Mouse (Mus musculus): ENCODE results near the gene Enox1.
"Not testable (repeated sequence)": the region's sequence is repeated elsewhere in the genome, so short reads cannot be mapped to it uniquely, and the experiment has no call there.

Enox1 gene

DNA sequence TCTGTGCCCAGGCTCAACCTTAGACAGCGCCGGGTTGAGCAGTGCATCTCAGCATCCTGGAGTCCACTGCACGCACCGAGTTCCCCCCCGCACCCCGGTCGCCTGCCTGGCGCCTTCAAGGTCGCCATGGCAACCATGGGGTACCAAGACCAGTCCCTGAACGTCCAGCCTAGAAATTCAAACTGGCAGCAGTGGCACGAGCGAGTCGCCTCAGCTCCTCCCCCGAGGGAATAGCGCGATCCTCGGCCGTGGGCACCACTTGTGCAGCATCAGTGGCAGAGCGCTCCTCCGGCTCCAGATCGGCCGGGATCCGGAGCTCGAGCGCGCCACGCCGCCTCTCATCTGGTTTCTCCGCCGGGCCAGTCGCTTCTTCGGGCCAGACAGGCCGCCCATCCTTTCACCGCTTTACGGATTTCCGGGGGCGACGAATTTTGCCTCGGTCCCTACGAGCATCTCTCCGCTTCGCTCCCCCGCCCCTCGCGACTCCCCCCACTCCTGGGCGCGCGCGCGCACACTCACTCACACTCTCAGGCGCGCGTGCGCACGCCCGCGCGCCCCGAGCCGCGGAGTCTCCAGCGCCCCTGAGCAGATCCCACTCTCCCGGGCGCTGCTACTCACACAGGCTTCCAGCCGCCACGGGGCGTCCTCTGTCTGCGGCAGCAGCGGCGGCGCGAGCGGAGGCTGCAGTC is at the start of gene Enox1:
Enox1 (plus strand) TSS at position 542 of the 689 bp plus-strand sequence.
- peak; percentile 91 for DNase-seq

DNA sequence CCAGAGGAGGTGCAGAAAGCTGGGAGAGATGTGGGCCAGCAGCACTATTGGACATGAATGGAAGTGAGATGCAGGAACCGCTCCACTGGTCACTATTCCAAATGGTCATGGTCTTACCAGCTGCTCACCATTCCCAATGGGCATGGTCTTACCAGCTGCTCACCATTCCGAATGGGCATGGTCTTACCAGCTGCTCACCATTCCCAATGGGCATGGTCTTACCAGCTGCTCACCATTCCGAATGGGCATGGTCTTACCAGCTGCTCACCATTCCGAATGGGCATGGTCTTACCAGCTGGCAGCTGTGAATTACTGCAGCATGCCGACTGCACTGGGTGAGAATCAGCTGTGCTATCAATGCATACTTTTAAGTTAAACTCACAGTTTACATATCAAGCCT is 45.9 kb upstream of the Enox1 start:
- DNase-seq: not testable (repeated sequence)

DNA sequence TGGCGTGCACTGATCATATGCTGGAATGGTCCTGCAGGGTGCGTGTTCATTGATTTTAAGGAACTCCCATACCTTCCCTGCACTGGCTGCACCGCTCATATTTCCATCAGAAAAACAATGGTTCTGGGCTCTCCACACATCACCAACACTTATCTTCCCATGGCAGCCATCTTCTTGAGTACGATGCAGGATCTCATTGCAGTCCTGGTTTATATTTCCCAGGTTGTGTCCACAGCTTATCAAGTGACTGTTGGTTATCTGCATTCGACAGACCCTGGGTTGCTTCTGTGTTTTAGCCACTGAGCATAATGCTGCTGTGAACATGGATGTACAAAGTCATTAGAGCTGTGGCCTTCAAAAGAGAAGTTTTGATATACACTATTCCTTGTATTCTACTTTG is 26.0 kb upstream of the Enox1 start:
- DNase-seq: no peak

DNA sequence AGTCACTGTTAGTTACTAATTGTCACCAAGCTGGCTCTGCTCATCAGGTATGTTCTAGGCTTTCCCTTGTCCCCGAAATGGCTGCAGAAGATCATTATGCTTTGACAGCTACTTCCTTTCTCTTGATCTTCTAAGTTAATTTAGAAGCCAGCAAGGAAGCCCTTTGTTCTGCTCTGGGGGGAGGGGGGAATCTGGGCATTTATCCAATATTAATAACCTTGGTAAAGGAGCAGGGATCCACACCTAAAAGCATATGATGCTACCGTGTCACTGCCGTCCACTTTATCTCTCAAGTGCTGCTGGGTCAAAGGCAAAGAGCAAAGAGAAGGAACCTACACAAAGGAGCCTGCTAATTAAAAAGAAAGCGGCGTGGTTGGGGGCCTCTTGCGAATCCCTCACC is 19.6 kb upstream of the Enox1 start:
- no peak for DNase-seq

DNA sequence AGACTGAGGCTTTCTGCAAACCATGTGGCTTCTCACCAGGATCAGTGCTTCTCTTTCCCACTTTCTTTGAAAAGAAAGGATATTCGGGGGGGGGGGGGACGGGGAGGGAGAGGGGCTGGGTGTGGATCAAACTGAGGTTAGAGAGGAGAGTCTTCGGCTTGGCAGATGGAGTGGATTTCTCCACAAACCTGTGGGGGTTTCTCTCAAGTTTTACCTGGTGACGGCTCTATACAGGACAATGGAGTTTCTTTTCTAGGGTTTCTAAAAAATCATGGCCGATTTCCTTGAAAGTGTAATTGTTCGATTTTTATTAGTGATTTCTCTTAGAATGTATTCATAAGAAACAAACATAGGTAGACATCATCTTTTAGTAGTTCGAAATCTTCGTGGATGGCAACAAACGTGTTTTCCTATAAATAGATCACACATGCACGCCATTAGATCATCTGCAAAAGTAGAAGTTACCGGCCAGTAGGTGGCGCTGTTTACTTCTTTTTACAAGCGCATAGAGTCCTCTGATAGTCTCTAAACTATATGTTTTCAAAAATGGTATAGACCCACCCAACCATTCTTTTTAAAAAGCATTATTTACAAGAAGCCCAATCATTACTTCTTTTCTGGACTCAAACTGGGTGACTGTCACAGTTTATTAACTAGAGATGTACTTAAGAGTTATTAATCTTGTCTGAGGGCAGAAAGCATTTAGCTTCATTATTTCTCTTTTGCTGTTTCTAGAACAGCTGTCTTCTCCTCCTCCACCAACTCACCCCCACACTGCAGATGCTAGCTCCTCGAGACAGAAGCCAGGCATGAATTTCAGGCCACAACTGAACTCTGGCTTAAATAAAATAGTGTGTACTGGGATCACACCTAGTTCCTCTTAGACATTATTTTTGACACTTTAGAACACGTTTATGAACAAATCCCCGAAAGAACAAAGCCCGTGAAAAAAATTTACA is 15.0 kb upstream of the Enox1 start:
- peak; percentile 93 for DNase-seq

DNA sequence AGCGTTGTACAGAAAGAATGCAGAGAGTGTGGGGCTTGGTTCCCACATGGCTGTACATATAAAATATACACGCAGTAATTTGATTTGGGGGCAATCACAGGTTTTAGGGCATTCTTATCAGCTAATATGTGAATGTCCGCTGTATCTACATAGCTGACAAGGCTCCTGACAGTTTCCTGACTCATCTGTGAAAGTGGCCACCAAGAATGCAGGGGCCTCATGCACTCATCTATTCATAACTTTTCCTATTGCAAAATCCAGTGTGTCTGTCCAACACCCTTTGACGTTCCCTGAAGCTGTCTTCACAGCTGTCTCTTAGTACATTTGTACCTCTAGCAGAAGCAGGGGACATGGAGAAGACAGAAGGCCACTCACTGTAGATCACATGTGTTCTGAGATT is 11.5 kb upstream of the Enox1 start:
- DNase-seq: no peak

DNA sequence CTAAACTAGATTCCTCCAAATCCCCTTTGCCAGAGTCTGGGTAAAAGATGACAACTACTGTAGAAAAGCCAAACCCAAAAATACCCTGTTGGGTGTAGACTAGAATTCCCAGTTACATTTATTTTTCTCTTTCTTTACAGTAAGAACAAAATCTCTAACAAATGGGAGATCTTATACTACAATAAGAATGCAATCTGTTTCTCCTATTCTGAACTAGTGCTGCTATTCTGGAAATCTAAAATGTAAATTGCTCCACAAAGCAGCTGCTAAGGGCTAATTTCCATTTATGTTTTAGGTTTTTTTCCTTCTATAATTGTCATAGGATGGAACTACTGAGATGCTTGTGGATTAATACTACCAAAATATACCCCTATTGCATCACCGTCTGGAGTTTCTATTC is 8.9 kb upstream of the Enox1 start:
- no peak for DNase-seq

DNA sequence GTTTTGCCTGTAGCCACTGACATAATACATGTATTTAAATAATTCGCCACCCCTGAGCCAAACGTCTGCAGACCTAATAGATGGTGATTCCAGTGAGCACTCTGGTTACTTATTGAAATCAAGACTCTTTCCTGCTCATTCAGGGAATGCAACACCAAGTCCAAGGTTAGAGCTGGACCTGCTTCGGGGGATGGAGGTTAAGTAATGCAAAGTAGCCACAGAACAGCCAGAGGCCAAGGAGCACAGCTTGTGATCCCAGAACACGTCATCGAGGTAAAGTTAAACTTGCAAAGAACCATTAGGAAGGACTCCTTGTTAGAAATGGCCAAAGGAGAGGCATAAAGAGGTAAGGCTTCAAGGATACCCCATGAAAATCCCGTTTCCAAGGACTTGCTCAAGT is 6.0 kb upstream of the Enox1 start:
- DNase-seq: no peak

DNA sequence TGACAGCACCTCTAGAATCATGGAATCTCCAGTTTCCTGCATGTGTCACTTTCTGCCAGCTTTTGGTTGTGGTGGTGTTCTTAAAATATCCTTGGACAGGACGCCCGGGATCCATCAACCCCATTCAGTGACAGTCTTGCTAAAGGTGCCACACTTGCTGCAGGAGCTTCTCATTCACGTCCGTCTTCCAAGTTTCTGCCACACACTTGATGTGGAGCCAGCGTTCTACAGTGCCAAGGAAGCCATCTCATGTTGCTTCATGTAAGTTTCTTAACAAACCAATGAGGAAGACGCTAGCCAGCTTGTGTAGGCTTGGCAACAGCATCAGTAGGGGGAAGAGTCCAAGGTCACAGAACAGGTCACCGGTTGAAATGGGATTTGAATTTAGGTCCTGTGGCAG is 5.1 kb upstream of the Enox1 start:
- DNase-seq: no peak

DNA sequence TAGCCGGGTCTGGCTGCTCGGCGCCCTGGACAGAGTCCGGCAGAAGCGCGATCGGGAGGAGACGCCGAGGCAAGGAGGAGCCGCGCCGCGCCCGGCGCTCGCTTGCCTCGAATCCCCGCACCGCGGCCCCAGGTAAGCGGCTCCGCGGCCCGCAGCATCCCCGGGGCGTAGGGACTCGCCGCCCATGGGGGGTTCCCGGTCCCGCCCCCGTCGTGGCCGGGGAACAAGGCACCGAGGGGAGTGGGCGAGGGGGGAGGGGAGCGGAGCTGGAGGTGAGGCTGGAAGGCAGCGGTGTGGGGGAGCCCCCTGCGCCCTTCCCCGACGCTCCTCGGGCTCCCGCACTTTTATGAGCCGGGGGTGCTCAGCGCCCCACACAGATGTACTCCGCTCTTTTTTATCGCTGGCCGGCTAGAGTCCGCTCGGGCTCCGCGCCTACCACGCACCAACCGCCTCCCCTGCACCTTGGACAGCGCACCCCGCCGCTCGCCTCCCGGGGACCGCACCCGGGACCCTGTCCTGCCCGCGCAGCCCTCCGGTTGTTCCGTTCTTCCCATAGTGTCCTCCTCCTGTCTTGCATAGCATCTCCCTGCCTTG is 445 bp downstream of the Enox1 start:
- peak; percentile 45 for DNase-seq

DNA sequence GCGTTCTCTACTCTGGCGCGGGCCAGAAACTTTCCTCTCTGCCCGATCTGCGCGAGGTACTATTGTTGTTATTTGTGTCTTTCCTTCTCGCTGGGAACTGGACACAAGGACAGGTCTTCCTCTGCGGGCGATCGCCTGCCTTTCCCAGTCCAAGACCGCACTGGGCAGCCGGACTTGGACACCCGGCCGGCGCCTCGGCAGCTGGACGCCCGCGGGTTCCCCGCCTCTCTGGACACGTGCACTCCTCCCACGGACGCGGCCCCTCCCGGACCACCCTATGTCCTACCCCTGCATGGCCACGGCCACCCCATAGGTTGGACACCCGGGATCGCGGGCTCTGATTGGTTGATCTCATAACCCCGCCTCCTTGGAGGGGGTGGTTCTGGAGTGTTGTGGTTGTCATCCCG is 945 bp downstream of the Enox1 start:
- DNase-seq: peak; percentile 85

DNA sequence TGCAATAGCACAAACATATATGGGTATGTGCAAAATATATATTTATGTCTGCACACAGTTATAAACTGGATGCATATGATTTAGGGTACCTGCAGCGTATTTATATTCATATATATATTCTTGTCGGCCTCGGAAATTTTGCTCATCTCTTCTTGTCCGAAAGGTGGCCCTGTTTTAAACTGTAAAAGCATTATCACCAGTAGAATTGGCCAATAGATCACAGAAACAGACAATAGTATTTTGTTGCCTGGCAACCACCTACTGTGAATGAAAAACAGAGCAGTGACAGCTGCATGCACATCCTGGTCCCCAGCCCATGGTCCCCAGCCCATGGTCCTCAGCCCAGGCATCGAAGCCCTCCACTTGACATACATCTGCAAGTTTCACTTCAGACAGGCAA is 2.8 kb downstream of the Enox1 start:
- DNase-seq: no peak

DNA sequence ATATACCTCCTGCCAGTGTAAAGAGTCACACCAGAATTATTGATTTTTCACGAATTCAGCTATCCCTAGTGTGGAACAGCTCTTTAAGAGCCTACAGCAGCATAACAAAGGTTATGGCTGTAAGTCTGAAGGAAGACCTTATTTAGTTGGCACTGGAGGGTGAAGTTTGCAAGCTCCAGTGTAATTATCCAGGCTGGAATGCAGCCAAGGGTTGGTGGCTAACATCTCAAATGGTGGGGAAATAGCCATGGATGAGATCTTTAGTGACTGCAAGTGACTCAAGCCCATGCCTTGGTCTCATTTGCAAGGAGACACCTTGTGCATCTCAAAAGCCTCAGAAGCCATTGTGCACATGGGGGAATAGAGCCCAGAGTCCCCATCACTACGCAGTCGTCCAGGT is 5.9 kb downstream of the Enox1 start:
- no peak for DNase-seq

DNA sequence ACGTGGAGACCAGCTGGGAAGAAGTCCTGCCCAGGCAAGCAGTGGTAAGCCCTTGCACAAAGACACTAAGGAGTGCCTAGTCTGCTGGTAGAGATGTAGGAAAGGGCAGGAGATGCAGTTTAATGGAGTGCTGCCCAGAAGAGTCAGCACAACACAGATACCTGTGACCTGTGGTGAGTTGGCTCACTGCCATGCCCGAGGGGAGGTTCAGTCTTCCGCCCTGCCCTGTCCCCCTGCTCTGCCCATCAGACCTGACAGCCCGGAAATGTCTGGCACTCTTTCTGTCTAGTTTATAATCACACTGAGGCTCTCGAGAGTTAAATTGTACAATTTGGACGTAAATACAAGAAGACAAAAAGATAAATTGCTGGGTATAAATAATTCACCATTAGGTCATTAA is 7.8 kb downstream of the Enox1 start:
- no peak for DNase-seq

DNA sequence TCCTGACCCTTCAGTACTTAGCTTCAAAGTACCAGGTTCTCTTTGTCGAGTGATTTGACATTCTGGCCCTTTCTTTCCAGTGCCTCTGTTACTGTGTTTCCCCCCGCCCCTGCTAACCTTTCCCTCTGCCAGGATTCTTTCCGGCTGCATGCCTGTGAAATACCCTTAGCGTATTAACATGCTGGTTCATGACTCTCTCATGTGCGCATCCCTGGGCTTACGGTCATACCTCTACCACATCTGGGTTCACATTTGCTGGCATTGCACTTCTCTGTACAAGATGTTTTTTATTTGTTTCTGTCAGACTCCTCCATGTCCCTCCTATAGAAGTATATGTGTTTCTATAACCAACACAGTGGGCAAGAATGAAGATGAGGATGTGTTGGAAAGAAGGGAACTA is 11.6 kb downstream of the Enox1 start:
- no peak for DNase-seq

DNA sequence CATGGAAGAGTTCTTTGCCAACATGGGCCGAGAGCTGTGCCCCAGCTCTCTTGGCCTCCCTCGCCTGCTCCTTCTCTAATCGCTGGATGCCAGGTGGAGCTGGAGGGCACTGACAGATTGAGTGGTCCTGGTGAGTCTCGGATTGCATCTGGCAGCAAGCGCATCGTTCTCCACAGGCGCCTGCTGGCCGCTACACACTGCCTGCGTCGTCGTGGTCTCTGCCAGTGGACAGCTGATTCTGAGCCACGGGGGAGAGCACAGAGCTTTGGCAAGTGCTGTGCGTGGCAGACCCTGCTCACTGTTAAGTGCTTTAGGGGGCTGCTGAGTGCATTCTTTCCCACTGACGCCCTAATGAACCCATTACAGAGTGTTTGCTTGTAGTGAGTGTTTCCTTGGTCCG is 17.9 kb downstream of the Enox1 start:
- DNase-seq: no peak

DNA sequence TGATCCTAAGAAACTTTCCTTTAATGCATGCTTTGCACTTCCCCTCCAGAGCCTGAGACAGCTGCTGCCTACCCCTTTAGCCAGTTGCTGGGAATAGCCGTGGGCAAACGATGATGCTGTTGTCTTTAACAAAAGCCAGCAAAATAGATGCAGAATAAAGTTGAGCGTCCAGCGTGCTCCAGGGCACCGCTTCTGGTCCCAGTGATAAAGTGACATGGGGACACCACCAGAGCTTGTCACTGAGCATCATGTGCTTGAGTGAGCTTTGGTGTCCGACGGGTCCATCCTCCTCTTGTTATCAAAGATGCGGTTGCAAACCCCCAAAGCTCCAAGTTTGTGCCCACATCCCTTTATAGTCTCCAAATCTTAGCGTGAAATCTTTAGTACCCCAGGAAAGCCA is 18.4 kb downstream of the Enox1 start:
- DNase-seq: no peak

DNA sequence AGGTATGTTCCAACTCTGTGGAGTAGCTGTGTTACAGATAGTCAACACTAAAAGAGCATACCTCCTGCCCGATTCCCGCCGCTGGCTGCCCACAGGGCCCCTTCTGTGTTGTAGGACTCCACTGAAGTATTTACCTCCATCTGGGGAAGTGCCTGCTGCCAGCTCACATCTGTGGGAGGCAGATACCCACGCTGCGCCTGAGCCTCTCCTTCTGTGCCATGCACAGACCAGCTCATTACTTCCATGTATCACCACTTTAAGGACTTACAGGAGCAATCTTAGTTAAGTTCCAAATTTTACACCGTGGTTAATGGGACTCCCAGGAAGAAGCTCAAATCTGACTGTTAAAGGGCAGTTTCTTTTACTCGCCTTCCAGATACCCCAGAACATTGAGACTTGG is 23.7 kb downstream of the Enox1 start:
- DNase-seq: no peak

DNA sequence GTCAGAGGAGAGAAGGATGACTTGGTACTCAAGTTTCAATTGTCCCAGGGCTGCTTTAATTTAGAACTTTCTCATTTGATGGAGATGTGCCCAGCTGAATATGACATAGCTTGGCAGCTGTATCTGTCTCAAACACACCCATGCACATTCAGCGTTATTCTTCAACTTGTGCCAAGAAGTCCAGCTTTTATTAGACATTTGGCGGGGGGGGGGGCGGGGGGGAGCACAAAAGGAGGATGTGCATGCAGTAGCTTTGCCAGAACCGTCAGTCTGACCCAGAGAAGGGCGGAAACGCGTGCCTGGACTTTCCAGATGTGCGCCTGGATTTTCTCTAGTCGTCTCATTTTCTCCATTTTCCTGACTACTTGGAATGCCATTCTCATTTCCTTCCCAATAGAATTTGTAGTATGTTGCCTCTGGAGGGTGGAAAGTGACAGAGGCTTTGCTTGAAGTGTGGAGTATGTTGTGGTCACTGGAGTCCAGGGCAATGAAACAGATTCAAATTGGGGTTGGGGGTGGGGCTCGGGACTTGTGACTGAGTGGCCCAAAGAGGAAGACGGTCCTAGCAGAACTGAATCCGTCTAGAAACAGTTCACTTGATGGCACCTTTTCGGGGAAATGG is 24.3 kb downstream of the Enox1 start:
- DNase-seq: no peak

DNA sequence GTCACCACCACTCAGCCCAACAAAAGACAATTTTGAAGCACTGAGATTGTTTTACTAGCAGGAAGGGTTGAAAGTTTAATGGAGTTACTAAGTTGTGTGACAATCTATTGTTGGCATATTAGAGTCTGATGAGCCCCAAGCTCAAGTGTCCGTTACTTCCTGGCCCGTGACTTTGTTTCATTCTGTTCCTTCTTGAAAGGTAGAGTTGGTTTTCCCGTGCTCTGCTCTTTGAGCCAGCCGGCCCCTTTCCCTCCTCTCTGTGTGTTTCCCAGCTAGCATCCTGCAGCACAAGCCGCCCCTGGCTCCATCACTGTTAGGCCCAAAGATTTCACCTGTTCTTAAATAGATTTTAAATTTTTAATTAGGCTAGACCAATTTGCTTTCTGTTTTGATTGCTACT is 26.9 kb downstream of the Enox1 start:
- DNase-seq: no peak

DNA sequence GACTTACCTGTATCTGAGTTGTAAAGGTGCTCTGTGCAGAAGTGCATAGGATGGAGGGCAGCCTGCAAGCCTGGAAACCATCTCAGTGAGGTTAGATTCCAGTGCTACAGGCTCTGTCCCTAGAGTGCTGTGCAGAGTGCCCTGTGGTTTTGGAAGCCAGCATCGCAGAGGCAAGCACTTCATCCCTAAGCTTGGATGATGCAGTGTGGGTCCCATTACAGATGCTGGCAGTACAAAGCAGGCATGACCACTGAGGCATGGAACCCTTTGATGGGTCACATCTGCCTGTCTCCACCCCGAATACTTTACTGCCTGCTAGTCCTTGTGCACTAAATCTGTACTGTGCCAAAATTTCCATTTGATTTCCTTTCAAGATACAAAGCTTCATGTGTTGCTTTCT is 33.6 kb downstream of the Enox1 start:
- DNase-seq: no peak

DNA sequence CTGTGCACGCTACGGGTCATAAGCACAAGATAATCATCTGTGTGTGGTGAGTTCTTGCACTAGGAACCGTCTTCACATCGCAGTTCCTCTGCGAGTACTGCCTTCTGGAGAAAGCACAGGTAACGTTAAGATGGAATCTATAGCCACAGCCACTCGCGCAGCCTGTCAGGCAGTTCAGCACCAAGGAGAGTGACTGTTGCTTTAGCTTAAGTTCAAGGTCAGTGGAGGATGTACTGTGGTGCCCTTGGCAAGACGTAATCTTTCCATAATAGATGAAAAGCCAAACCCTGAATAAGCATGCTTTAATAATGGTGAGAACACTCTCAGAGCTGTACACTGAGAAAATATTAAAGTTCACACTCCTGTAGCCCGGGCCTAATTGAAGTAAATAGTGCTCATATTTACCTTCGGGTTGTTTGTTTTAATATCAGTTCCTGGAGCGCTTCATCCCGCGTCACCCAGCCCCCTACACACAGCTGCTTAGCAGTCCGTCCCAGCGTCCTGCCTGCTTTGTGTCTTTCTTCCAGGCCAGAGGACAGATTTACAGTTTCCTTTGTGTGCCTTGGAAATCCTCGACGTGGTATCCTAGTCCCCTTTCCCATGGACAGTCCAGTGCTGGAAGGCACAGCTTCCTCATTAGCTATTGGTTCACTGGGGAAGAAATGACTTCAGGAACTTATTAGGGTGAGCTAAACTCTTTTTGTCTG is 38.9 kb downstream of the Enox1 start:
- DNase-seq: no peak

DNA sequence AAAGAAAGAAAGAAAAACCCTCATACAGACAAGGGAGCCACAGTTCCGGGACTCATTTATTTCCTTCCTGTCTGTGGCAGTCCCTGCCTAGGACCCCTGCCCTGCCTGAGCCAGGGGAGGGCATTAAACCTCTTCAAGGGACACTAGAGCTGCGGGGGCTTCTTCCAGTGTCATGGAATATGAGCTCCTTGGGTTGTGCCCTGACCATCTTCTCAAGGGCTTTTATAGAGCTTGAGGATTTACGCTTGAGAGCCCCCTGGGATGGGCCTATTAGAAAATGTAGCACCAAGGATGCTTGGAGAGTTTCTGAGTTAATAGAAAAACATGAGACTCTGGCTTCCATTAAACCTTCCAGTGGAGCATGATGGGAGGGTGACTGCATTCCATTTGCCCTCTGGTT is 39.7 kb downstream of the Enox1 start:
- no peak for DNase-seq
